Mouse (Mus musculus) colon, adult 2 months (tissue): ENCODE measurements around the gene Trim63. TPM values are rescaled to one million over a fixed set of nuclear protein-coding genes. Genes with fewer than 3 reads are reported as not detected.

Experiments
- polyA plus RNA-seq: library from polyadenylated mRNA; depleted of rRNA; stranded (reverse); fragments of >200 nt; gene quantifications from 2 replicates; pipeline ENCODE4 v1.2.3, GENCODE M21; 2012; rRNA removed

Gene Trim63
- polyA plus RNA-seq, result not detected in 2 replicates

GRCm38 (mm10) chr4:134314876-134315275 is at the start of gene Trim63:
Gene Trim63 (plus strand): TSS chr4:134315120.

GRCm38 (mm10) chr4:134287575-134288025 is 27.3 kb upstream of the Trim63 start, which contains the start of gene Pdik1l:
Gene Pdik1l (minus strand): TSS chr4:134287895.

GRCm38 (mm10) chr4:134343071-134344031 is 28.4 kb downstream of the Trim63 start, which contains the start of gene Slc30a2:
Gene Slc30a2 (plus strand): TSS chr4:134343181.

Other genes starting within 250 kb of the Trim63 start
- 22.1 and 23.8 TPM in 2 replicates for gene Cd52, start 220.0 kb upstream of the Trim63 start, polyA plus RNA-seq
- 5.9 and 6.5 TPM in 2 replicates for gene Ubxn11, start 212.6 kb upstream of the Trim63 start, polyA plus RNA-seq
- 879 and 909 TPM in 2 replicates for gene Sh3bgrl3, start 186.3 kb upstream of the Trim63 start, polyA plus RNA-seq
- gene Cep85, start 128.0 kb upstream of the Trim63 start, polyA plus RNA-seq, result 15.9 and 20.1 TPM in 2 replicates
- not detected in 2 replicates for gene Gm7534, start 112.1 kb upstream of the Trim63 start, polyA plus RNA-seq
- 0.49 and 1.7 TPM in 2 replicates for gene Catsper4, start 87.7 kb upstream of the Trim63 start, polyA plus RNA-seq
- 31.8 and 36.7 TPM in 2 replicates for gene Cnksr1, start 76.7 kb upstream of the Trim63 start, polyA plus RNA-seq
- gene E130218I03Rik, start 71.5 kb upstream of the Trim63 start, polyA plus RNA-seq, result not detected in 2 replicates
- gene Zfp593, start 69.5 kb upstream of the Trim63 start, polyA plus RNA-seq, result 8.8 and 9.7 TPM in 2 replicates
- not detected in 2 replicates for gene Gm30191, start 68.2 kb upstream of the Trim63 start, polyA plus RNA-seq
- 9.7 and 12.6 TPM in 2 replicates for gene Grrp1, start 61.0 kb upstream of the Trim63 start, polyA plus RNA-seq
- gene Pdik1l, start 27.2 kb upstream of the Trim63 start, polyA plus RNA-seq, result 2.1 and 3.5 TPM in 2 replicates
- 0.24 and 0.33 TPM in 2 replicates for gene Slc30a2, start 28.1 kb downstream of the Trim63 start, polyA plus RNA-seq
- 0.56 and 2.1 TPM in 2 replicates for gene Extl1, start 68.7 kb downstream of the Trim63 start, polyA plus RNA-seq
- gene Pafah2, start 81.2 kb downstream of the Trim63 start, polyA plus RNA-seq, result 46.8 and 53.2 TPM in 2 replicates
- 11.4 and 14.9 TPM in 2 replicates for gene Stmn1, start 153.2 kb downstream of the Trim63 start, polyA plus RNA-seq
- 18.1 and 20.5 TPM in 2 replicates for gene Paqr7, start 181.6 kb downstream of the Trim63 start, polyA plus RNA-seq
- gene Aunip, start 195.9 kb downstream of the Trim63 start, polyA plus RNA-seq, result 0.49 and 0.51 TPM in 2 replicates
- 58.4 and 63.6 TPM in 2 replicates for gene Mtfr1l, start 220.3 kb downstream of the Trim63 start, polyA plus RNA-seq
- gene Selenon, start 237.0 kb downstream of the Trim63 start, polyA plus RNA-seq, result 11.3 and 12.4 TPM in 2 replicates